Mouse (Mus musculus): ENCODE measurements around the gene Sash1. TPM values are rescaled to one million over a fixed set of nuclear protein-coding genes. Genes with fewer than 3 reads are reported as not detected.

Gene Sash1
- polyA plus RNA-seq, 1 experiment from 2014 or later, result 5.5 TPM

DNA sequence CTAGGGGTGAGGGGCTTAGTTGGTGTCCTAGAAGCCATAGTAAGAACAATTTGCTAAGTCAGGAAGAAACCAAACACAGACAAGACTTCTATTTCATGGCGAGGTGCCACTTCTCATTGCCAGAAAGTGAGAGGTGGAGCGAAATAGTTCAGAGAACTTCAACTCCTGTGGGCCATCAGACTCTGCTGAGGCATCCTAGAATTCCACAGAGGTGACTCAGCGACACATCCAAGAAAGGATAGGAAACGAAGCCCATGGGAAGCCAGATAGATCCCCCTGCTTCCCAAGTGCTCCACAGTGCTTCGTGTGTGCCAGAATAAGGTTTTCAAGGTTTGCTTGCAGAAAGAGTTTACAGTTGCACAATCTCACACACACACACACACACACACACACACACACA lies 209.1 kb downstream of the Sash1 start:
- Histone ChIP-seq H3K9ac (no peak overlapping the region), H3K27me3 (no peaks in the 10 kb centered on the region), H3K4me3 (no peak overlapping the region), H3K27ac (no peak overlapping the region), H3K36me3 (no peaks in the 10 kb centered on the region), H3K4me2 (replicated peaks) (no peak overlapping the region), H3K9me3 (replicated peaks) (no peaks in the 10 kb centered on the region), H3K4me1 (no peaks in the 10 kb centered on the region)
- ATAC-seq (ENCODE audit: low FRiP score), result no peak
- 82% methylated on average over 5 of the region's 5 CpGs for WGBS
